Mouse (Mus musculus): ENCODE measurements at regions not wholly inside any gene's neighbourhood (a gene's known extent, or its start where the extent isn't known, plus 50 kb on each side); places are given as distances from the start of the nearest gene placed in this dataset.
A peak's percentile ranks its signal among the peaks of the same experiment; 100 is the strongest.

- no peaks in the 10 kb centered on the region for H3K9me3 ChIP-seq (replicated peaks)
- 88% methylated on average over 5 of the region's 5 CpGs for WGBS
- H3K9ac ChIP-seq, result no peak overlapping the region
- no peak overlapping the region for H3K4me2 ChIP-seq (replicated peaks)
- no peak overlapping the region for H3K27ac ChIP-seq
- no peak for ATAC-seq (ENCODE audit: low FRiP score)
- no peaks in the 10 kb centered on the region for H3K4me1 ChIP-seq
- H3K27me3 ChIP-seq, result no peaks in the 10 kb centered on the region
- no peaks in the 10 kb centered on the region for H3K36me3 ChIP-seq
- no peak overlapping the region for H3K4me3 ChIP-seq
Observed at GRCm38 (mm10) chr10:105933309-105933708, 92.1 kb upstream of the Mettl25 start.

- no peak for ATAC-seq (ENCODE audit: low FRiP score)
- H3K9me3 ChIP-seq (replicated peaks), result no peaks in the 10 kb centered on the region
- WGBS, result 73% methylated on average over 1 of the region's 1 CpGs
- no peak overlapping the region for H3K4me3 ChIP-seq
- no peaks in the 10 kb centered on the region for H3K4me1 ChIP-seq
- H3K27me3 ChIP-seq, result no peaks in the 10 kb centered on the region
- H3K27ac ChIP-seq, result no peak overlapping the region
- no peak overlapping the region for H3K9ac ChIP-seq
- H3K36me3 ChIP-seq, result no peaks in the 10 kb centered on the region
- no peak overlapping the region for H3K4me2 ChIP-seq (replicated peaks)
Observed at GRCm38 (mm10) chr10:105932786-105933185, 91.6 kb upstream of the Mettl25 start.

GRCm38 (mm10) chr10:105927596-105927995 is 86.4 kb upstream of the Mettl25 start:
- Histone ChIP-seq H3K27ac (no peak overlapping the region), H3K27me3 (no peaks in the 10 kb centered on the region), H3K9me3 (replicated peaks) (no peaks in the 10 kb centered on the region), H3K4me2 (replicated peaks) (no peak overlapping the region), H3K4me1 (no peaks in the 10 kb centered on the region), H3K36me3 (no peaks in the 10 kb centered on the region), H3K4me3 (no peak overlapping the region), H3K9ac (no peak overlapping the region)
- 69% methylated on average over 3 of the region's 3 CpGs for WGBS
- no peak for ATAC-seq (ENCODE audit: low FRiP score)

DNA sequence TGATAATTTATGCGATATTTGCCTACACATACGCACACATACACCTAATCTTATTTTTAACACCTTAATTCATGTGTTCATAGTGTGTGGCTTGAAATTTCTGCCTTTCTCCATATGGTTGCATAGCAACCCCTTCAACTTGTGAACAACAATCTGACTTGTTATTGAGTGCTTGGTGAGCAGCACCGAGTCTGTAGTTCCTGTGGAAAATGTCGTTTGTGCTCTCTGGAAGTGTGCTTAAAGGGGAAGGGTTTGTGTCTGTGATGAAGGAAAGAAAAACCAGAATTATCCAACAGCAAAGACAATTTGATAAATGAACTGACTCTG is 85.7 kb upstream of the Mettl25 start:
- no peaks in the 10 kb centered on the region for H3K4me1 ChIP-seq
- no peaks in the 10 kb centered on the region for H3K9me3 ChIP-seq (replicated peaks)
- 40% methylated on average over 4 of the region's 4 CpGs for WGBS
- peak; percentile 32; the same call in 1 of the 2 replicates for ATAC-seq (ENCODE audit: low FRiP score)
- no peak overlapping the region for H3K9ac ChIP-seq
- H3K4me3 ChIP-seq, result no peak overlapping the region
- H3K4me2 ChIP-seq (replicated peaks), result no peak overlapping the region
- no peaks in the 10 kb centered on the region for H3K27me3 ChIP-seq
- no peaks in the 10 kb centered on the region for H3K36me3 ChIP-seq
- H3K27ac ChIP-seq, result no peak overlapping the region

DNA sequence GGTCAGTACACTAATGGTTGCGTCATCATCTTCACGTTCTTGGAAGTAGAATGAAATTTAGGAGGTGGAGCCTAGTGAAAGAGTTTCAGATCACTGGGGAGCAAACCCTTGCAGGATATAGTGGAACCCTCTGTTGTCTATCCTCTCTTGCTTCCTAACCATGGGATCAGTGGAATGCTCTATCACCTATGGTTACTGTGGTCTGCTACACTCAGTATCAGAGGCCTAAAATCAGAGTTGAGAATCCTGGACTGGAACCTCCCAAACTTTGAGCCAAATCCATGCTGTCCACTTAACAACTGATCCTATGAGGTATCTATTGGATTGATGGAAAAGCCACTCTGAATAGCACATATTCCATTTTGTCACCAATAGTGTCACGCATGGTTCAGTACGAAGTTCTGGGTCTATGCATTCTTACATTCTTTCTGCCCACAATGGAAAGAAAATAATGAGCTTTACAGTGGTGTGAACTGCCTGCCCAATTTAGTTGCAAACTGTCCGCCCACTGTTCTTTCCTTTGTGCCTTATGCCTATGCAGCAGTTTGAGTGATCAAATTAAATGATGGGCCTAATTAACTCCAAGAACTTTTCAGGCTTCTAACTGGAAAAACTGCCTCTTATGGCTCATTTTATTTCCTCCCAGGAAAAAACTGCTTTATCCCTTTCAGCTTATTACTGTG is 85.2 kb upstream of the Mettl25 start:
- no peak overlapping the region for H3K27ac ChIP-seq
- H3K27me3 ChIP-seq, result no peaks in the 10 kb centered on the region
- H3K4me1 ChIP-seq, result no peaks in the 10 kb centered on the region
- no peaks in the 10 kb centered on the region for H3K9me3 ChIP-seq (replicated peaks)
- 67% methylated on average over 5 of the region's 5 CpGs for WGBS
- no peak overlapping the region for H3K9ac ChIP-seq
- H3K4me2 ChIP-seq (replicated peaks), result no peak overlapping the region
- no peak overlapping the region for H3K4me3 ChIP-seq
- H3K36me3 ChIP-seq, result no peaks in the 10 kb centered on the region
- peak; percentile 78 for ATAC-seq (ENCODE audit: low FRiP score)

DNA sequence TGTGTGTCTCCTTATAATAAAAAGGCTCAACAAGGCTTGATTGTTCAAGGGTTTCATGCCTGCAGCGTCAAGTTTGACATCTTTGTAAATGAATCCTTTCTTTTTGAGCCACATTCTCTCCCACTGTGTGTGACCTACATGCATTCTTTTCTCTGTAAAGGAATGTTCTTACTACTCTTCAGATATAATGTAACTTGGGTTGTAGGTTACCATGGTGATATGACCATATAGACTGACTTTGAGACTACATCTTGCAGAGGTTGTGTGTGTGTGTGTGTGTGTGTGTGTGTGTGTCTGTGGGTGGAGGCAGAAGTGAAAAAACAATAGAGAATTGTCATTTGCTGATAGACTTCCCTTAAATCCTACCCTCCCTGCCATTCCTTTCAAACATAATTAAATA is 58.5 kb upstream of the Mettl25 start:
- whole genome bisulfite sequencing, result 6% methylated on average over 1 of the region's 1 CpGs
- Histone ChIP-seq H3K27me3 (no peaks in the 10 kb centered on the region), H3K27ac (no peak overlapping the region), H3K4me3 (no peak overlapping the region), H3K9me3 (replicated peaks) (no peaks in the 10 kb centered on the region), H3K36me3 (no peaks in the 10 kb centered on the region), H3K4me1 (peaks cover 4% of the 10 kb centered on the region; the same call in 1 of the 2 replicates), H3K4me2 (replicated peaks) (no peak overlapping the region), H3K9ac (no peak overlapping the region)
- ATAC-seq (ENCODE audit: low FRiP score), result peak; percentile 79

GRCm38 (mm10) chr10:105899225-105899624 is 58.0 kb upstream of the Mettl25 start:
- Histone ChIP-seq H3K9me3 (replicated peaks) (no peaks in the 10 kb centered on the region), H3K9ac (no peak overlapping the region), H3K4me2 (replicated peaks) (no peak overlapping the region), H3K27ac (no peak overlapping the region), H3K27me3 (no peaks in the 10 kb centered on the region), H3K4me3 (no peak overlapping the region), H3K4me1 (peaks cover 4% of the 10 kb centered on the region; the same call in 1 of the 2 replicates), H3K36me3 (no peaks in the 10 kb centered on the region)
- WGBS, result 72% methylated on average over 4 of the region's 4 CpGs
- no peak; the same call in 1 of the 2 replicates for ATAC-seq (ENCODE audit: low FRiP score)

All from hindbrain, embryonic 12.5 days (tissue).